Mouse (Mus musculus): ENCODE data around the gene Phf12. TPM values are rescaled to one million over a fixed set of nuclear protein-coding genes. Genes with fewer than 3 reads are reported as not detected.
A peak's percentile ranks its signal among the peaks of the same experiment; 100 is the strongest.
"Not testable (repeated sequence)": the region's sequence is repeated elsewhere in the genome, so short reads cannot be mapped to it uniquely, and the experiment has no call there.

Gene Phf12
- total RNA-seq, 2 experiments from 2014 or later = 59.0 to 62.4 TPM

GRCm38 (mm10) chr11:78042290-78042870 lies 59.8 kb downstream of the Phf12 start:
- peak; percentile 38 for TF ChIP-seq CTCF (conservative IDR thresholded peaks at IDR 0.05)
- H3K4me3 ChIP-seq; H3K27ac ChIP-seq; DNase-seq (ENCODE audit: low spot score in 2 of 2): not testable (repeated sequence)

- TF ChIP-seq CTCF (conservative IDR thresholded peaks at IDR 0.05) = no peak
- H3K27ac ChIP-seq = peak overlapping the region; percentile 65; the same call in 1 of the 2 replicates
- peak in 1 of 2 experiments; percentile 17 for DNase-seq (ENCODE audit: low spot score in 2 of 2)
- no peak overlapping the region for H3K4me3 ChIP-seq
Observed at GRCm38 (mm10) chr11:78044758-78045251, 62.3 kb downstream of the Phf12 start.

- H3K4me3 ChIP-seq; DNase-seq (ENCODE audit: low spot score in 2 of 2); H3K27ac ChIP-seq: not testable (repeated sequence)
Observed at GRCm38 (mm10) chr11:78048637-78049036, 66.1 kb downstream of the Phf12 start.

GRCm38 (mm10) chr11:78053078-78053477 lies 70.5 kb downstream of the Phf12 start:
- no peak for TF ChIP-seq CTCF (conservative IDR thresholded peaks at IDR 0.05)
- no peak for DNase-seq (ENCODE audit: low spot score in 2 of 2)
- Histone ChIP-seq H3K4me3 (no peak overlapping the region), H3K27ac (no peak overlapping the region)

- no peak overlapping the region for H3K4me3 ChIP-seq
- H3K27ac ChIP-seq = no peak overlapping the region
- DNase-seq (ENCODE audit: low spot score in 2 of 2) = no peak
- no peak for TF ChIP-seq CTCF (conservative IDR thresholded peaks at IDR 0.05)
Observed at GRCm38 (mm10) chr11:78056946-78057345, 74.4 kb downstream of the Phf12 start.

- H3K27ac ChIP-seq = peak overlapping the region; percentile 54; the same call in 1 of the 2 replicates
- DNase-seq (ENCODE audit: low spot score in 2 of 2) = peak; percentile 54 to 62
- no peak overlapping the region for H3K4me3 ChIP-seq
- peak; percentile 88 for TF ChIP-seq CTCF (conservative IDR thresholded peaks at IDR 0.05)
Observed at GRCm38 (mm10) chr11:78059833-78060757, 77.5 kb downstream of the Phf12 start.

GRCm38 (mm10) chr11:78062563-78062962 lies 80.0 kb downstream of the Phf12 start:
- H3K4me3 ChIP-seq = no peak overlapping the region
- no peak overlapping the region for H3K27ac ChIP-seq
- no peak for TF ChIP-seq CTCF (conservative IDR thresholded peaks at IDR 0.05)
- no peak for DNase-seq (ENCODE audit: low spot score in 2 of 2)

- no peak for DNase-seq (ENCODE audit: low spot score in 2 of 2)
- TF ChIP-seq CTCF (conservative IDR thresholded peaks at IDR 0.05) = no peak
- H3K27ac ChIP-seq = no peak overlapping the region
- no peak overlapping the region for H3K4me3 ChIP-seq
Observed at GRCm38 (mm10) chr11:78065906-78066305, 83.4 kb downstream of the Phf12 start.

- Histone ChIP-seq H3K27ac (no peak overlapping the region), H3K4me3 (no peak overlapping the region)
- TF ChIP-seq CTCF (conservative IDR thresholded peaks at IDR 0.05) = no peak
- DNase-seq (ENCODE audit: low spot score in 2 of 2) = no peak
Observed at GRCm38 (mm10) chr11:78066641-78067040, 84.1 kb downstream of the Phf12 start.

- no peak for TF ChIP-seq CTCF (conservative IDR thresholded peaks at IDR 0.05)
- H3K4me3 ChIP-seq = no peak overlapping the region
- H3K27ac ChIP-seq = no peak overlapping the region
- no peak for DNase-seq (ENCODE audit: low spot score in 2 of 2)
Observed at GRCm38 (mm10) chr11:78067566-78067965, 85.0 kb downstream of the Phf12 start.

- Histone ChIP-seq H3K27ac (no peak overlapping the region), H3K4me3 (no peak overlapping the region)
- TF ChIP-seq CTCF (conservative IDR thresholded peaks at IDR 0.05) = no peak
- DNase-seq (ENCODE audit: low spot score in 2 of 2) = no peak
Observed at GRCm38 (mm10) chr11:78069130-78069529, 86.6 kb downstream of the Phf12 start.

- Histone ChIP-seq H3K27ac (no peak overlapping the region), H3K4me3 (no peak overlapping the region)
- no peak for TF ChIP-seq CTCF (conservative IDR thresholded peaks at IDR 0.05)
- no peak for DNase-seq (ENCODE audit: low spot score in 2 of 2)
Observed at GRCm38 (mm10) chr11:78069646-78070045, 87.1 kb downstream of the Phf12 start.

GRCm38 (mm10) chr11:78071938-78072337 lies 89.4 kb downstream of the Phf12 start:
- Histone ChIP-seq H3K4me3 (no peak overlapping the region), H3K27ac (no peak overlapping the region)
- no peak for DNase-seq (ENCODE audit: low spot score in 2 of 2)
- no peak for TF ChIP-seq CTCF (conservative IDR thresholded peaks at IDR 0.05)
